Mouse (Mus musculus) limb, embryonic 15.5 days (tissue): ENCODE measurements around the gene Noa1. TPM values are rescaled to one million over a fixed set of nuclear protein-coding genes. Genes with fewer than 3 reads are reported as not detected.

Source experiments
- ATAC-seq: fragments of 200-750 bp; cut with Nextera tagmentation; 2 replicates; pipeline ENCODE4 v1.8.0; 2017; ENCODE audit warnings: low read depth, moderate TSS enrichment; ENCODE audit not compliant: insufficient number of reproducible peaks, low FRiP score, low TSS enrichment
- H3K27ac ChIP-seq: fragments of 300-500 bp; sonication (generic); 2 replicates; pipeline ENCODE4 v1.5.1; 2015; ENCODE audit warnings: moderate library complexity, mild to moderate bottlenecking, inconsistent platforms
- H3K27me3 ChIP-seq: fragments of 300-500 bp; sonication (generic); 2 replicates; pipeline ENCODE4 v1.6.1; 2015; ENCODE audit warnings: inconsistent platforms
- H3K36me3 ChIP-seq: fragments of 300-500 bp; sonication (generic); 2 replicates; pipeline ENCODE4 v1.6.1; 2015; ENCODE audit warnings: inconsistent platforms
- H3K4me1 ChIP-seq: fragments of 300-500 bp; sonication (generic); 2 replicates; pipeline ENCODE4 v1.6.1; 2015; ENCODE audit warnings: inconsistent platforms
- H3K4me2 ChIP-seq: fragments of 300-500 bp; sonication (generic); 2 replicates; pipeline ENCODE4 v1.6.1; 2015; ENCODE audit warnings: mild to moderate bottlenecking, inconsistent platforms
- H3K4me3 ChIP-seq: fragments of 300-500 bp; sonication (generic); 2 replicates; pipeline ENCODE4 v1.5.1; 2015; ENCODE audit warnings: mild to moderate bottlenecking, inconsistent platforms
- H3K9ac ChIP-seq: fragments of 300-500 bp; sonication (generic); 2 replicates; pipeline ENCODE4 v1.6.1; 2015; ENCODE audit warnings: inconsistent platforms
- H3K9me3 ChIP-seq: fragments of 300-500 bp; sonication (generic); 2 replicates; pipeline ENCODE4 v1.6.1; 2016; ENCODE audit warnings: inconsistent platforms
- WGBS: fragments of 180-500 bp; shearing (Covaris S2); methylation state at CpG from one replicate; pipeline ENCODE4 v1.1.7; 2015; 5-methylcytosine and 5-hydroxymethylcytosine counted together
- polyA plus RNA-seq: library from polyadenylated mRNA; unstranded; fragments of >200 nt; fragmentation: Nextera tagmentation; extraction: Ambion mirVana; gene quantifications from 2 replicates; pipeline ENCODE4 v1.2.1, GENCODE M21; 2015

Noa1 gene
- polyA plus RNA-seq, 1 experiment from 2014 or later, result 29.4 TPM

DNA sequence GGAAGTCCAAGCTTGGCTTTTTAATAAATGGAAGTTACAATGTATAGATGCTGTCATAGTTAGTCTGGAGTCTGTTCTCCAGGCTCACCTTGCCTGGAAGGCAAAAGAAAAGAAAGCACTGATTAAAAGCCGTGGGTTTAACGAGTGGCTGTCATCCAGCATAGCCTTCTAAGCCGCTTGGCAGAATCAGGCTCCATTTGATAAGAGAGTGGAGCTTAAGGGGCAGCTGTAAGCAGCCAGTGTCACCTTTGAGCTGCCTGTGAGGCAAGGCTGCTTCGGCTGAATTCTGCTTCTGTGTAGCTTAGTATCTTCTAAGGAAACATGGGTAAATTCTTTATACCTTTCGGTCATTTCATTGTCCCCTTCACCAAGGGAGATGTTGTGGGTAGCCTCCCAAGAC lies 23.0 kb downstream of the Noa1 start:
- WGBS, result 82% methylated on average over 5 of the region's 5 CpGs
- no peak overlapping the region for H3K9ac ChIP-seq
- no peak overlapping the region for H3K4me3 ChIP-seq
- no peak overlapping the region for H3K27ac ChIP-seq
- H3K4me2 ChIP-seq, result no peak overlapping the region
- H3K27me3 ChIP-seq, result no peaks in the 10 kb centered on the region
- H3K9me3 ChIP-seq, result no peaks in the 10 kb centered on the region
- H3K4me1 ChIP-seq, result no peaks in the 10 kb centered on the region
- peaks cover 72% of the 10 kb centered on the region for H3K36me3 ChIP-seq
- no peak for ATAC-seq

GRCm38 (mm10) chr5:77285685-77286084 lies 24.2 kb downstream of the Noa1 start:
- Histone ChIP-seq H3K9ac (no peak overlapping the region), H3K4me3 (no peak overlapping the region), H3K27ac (no peak overlapping the region), H3K4me1 (no peaks in the 10 kb centered on the region), H3K4me2 (no peak overlapping the region), H3K36me3 (peaks cover 81% of the 10 kb centered on the region), H3K27me3 (no peaks in the 10 kb centered on the region), H3K9me3 (no peaks in the 10 kb centered on the region)
- ATAC-seq, result no peak
- 86% methylated on average over 7 of the region's 7 CpGs for WGBS

- H3K4me3 ChIP-seq, result no peak overlapping the region
- no peak for ATAC-seq
- H3K4me1 ChIP-seq, result no peaks in the 10 kb centered on the region
- H3K9ac ChIP-seq, result no peak overlapping the region
- H3K27ac ChIP-seq, result no peak overlapping the region
- 90% methylated on average over 9 of the region's 9 CpGs for WGBS
- H3K27me3 ChIP-seq, result no peaks in the 10 kb centered on the region
- H3K36me3 ChIP-seq, result peaks cover 78% of the 10 kb centered on the region
- H3K9me3 ChIP-seq, result no peaks in the 10 kb centered on the region
- H3K4me2 ChIP-seq, result no peak overlapping the region
These were observed 27.6 kb downstream of the Noa1 start for GRCm38 (mm10) chr5:77282242-77282641.

DNA sequence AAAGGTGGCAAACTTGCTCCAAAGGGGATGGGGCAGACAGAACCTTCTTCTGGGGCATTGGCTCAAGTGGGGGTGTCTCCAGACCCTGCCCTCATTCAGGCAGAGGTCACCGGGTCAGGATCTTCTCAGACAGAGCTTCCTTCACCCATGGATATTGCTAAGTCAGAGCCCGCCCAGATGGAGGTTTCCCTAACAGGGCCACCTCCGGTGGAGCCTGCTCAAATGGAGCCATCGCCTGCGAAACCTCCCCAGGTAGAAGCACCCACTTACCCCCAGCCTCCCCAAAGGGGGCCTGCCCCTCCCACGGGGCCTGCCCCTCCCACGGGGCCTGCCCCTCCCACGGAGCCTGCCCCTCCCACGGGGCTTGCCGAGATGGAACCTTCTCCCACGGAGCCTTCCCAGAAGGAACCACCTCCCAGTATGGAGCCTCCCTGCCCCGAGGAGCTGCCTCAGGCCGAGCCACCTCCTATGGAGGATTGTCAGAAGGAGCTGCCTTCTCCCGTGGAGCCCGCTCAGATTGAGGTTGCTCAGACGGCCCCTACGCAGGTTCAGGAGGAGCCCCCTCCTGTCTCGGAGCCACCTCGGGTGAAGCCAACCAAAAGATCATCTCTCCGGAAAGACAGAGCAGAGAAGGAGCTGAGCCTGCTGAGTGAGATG lies 28.2 kb downstream of the Noa1 start:
- Histone ChIP-seq H3K27ac (no peak overlapping the region), H3K4me1 (no peaks in the 10 kb centered on the region), H3K9me3 (no peaks in the 10 kb centered on the region), H3K27me3 (no peaks in the 10 kb centered on the region), H3K4me3 (no peak overlapping the region), H3K9ac (no peak overlapping the region), H3K4me2 (no peak overlapping the region), H3K36me3 (peaks cover 77% of the 10 kb centered on the region)
- ATAC-seq, result peak; percentile 52; the same call in 1 of the 2 replicates
- WGBS, result 86% methylated on average over 20 of the region's 20 CpGs

GRCm38 (mm10) chr5:77277204-77277603 lies 32.7 kb downstream of the Noa1 start:
- Histone ChIP-seq H3K4me3 (no peak overlapping the region), H3K27ac (no peak overlapping the region), H3K36me3 (peaks cover 93% of the 10 kb centered on the region), H3K4me2 (no peak overlapping the region), H3K9me3 (no peaks in the 10 kb centered on the region), H3K4me1 (no peaks in the 10 kb centered on the region; the same call in 1 of the 2 replicates), H3K9ac (no peak overlapping the region), H3K27me3 (no peaks in the 10 kb centered on the region)
- 93% methylated on average over 6 of the region's 6 CpGs for WGBS
- no peak for ATAC-seq

GRCm38 (mm10) chr5:77275950-77276349 lies 33.9 kb downstream of the Noa1 start:
- 93% methylated on average over 5 of the region's 5 CpGs for WGBS
- peaks cover 91% of the 10 kb centered on the region for H3K36me3 ChIP-seq
- H3K4me2 ChIP-seq, result no peak overlapping the region

GRCm38 (mm10) chr5:77273151-77273550 lies 36.7 kb downstream of the Noa1 start:
- Histone ChIP-seq H3K27ac (no peak overlapping the region), H3K27me3 (no peaks in the 10 kb centered on the region), H3K36me3 (peaks cover 92% of the 10 kb centered on the region), H3K4me1 (peaks cover 14% of the 10 kb centered on the region), H3K9me3 (no peaks in the 10 kb centered on the region), H3K4me2 (no peak overlapping the region), H3K4me3 (no peak overlapping the region), H3K9ac (no peak overlapping the region)
- no peak for ATAC-seq
- WGBS, result 69% methylated on average over 7 of the region's 7 CpGs

More at GRCm38 (mm10) chr5:77275950-77276349, 33.9 kb downstream of the Noa1 start:
- no peak for ATAC-seq
- H3K9me3 ChIP-seq, result no peaks in the 10 kb centered on the region
- H3K27me3 ChIP-seq, result no peaks in the 10 kb centered on the region
- no peak overlapping the region for H3K4me3 ChIP-seq
- no peak overlapping the region for H3K9ac ChIP-seq
- no peak overlapping the region for H3K27ac ChIP-seq
- H3K4me1 ChIP-seq, result no peaks in the 10 kb centered on the region; the same call in 1 of the 2 replicates

GRCm38 (mm10) chr5:77269399-77269798 lies 40.5 kb downstream of the Noa1 start:
- Histone ChIP-seq H3K27me3 (no peaks in the 10 kb centered on the region), H3K9me3 (no peaks in the 10 kb centered on the region), H3K27ac (no peak overlapping the region), H3K4me3 (no peak overlapping the region), H3K4me2 (no peak overlapping the region), H3K36me3 (peaks cover 60% of the 10 kb centered on the region), H3K9ac (no peak overlapping the region), H3K4me1 (peaks cover 27% of the 10 kb centered on the region)
- WGBS, result 78% methylated on average over 8 of the region's 8 CpGs
- ATAC-seq, result no peak

- H3K27ac ChIP-seq, result no peak overlapping the region
- no peak overlapping the region for H3K4me3 ChIP-seq
- peaks cover 47% of the 10 kb centered on the region for H3K36me3 ChIP-seq
- no peak for ATAC-seq
- peaks cover 27% of the 10 kb centered on the region for H3K4me1 ChIP-seq
- WGBS, result 93% methylated on average over 30 of the region's 30 CpGs
- H3K27me3 ChIP-seq, result no peaks in the 10 kb centered on the region
- no peaks in the 10 kb centered on the region for H3K9me3 ChIP-seq
- no peak overlapping the region for H3K9ac ChIP-seq
- H3K4me2 ChIP-seq, result no peak overlapping the region
These were observed 41.8 kb downstream of the Noa1 start for GRCm38 (mm10) chr5:77267957-77268624.

- Histone ChIP-seq H3K9ac (no peak overlapping the region), H3K4me1 (peaks cover 27% of the 10 kb centered on the region), H3K4me3 (peak overlapping the region; percentile 92), H3K27me3 (no peaks in the 10 kb centered on the region), H3K36me3 (peaks cover 41% of the 10 kb centered on the region), H3K27ac (no peak overlapping the region), H3K4me2 (peak overlapping the region; percentile 65), H3K9me3 (no peaks in the 10 kb centered on the region)
- 62% methylated on average over 4 of the region's 4 CpGs for WGBS
- no peak for ATAC-seq
These were observed 42.4 kb downstream of the Noa1 start for GRCm38 (mm10) chr5:77267441-77267840.

DNA sequence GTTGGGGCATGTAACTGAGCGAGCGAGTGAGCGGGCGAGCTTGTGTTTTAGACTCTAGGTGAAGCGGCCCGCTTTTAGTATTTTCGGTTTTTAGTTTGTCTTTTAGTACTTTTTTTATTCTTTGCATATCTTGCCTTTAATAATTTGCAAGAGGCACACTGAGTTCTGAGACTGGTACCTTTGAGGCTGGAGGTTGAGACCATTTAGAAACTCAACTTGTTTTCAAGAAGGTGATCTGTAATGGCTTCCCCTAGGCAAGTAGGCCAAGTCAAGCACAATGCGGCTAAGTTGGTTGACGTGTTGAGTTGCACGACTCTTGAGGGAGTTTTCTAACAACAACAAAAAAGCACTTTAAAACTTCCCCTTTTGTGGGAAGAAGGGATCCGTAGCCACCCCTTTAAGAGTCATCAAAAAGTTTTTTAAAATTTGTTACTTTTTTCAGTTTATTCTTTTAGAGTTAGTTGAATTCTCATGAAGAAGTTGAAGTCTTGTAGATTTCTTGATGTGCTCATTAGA lies 42.9 kb downstream of the Noa1 start:
- peak overlapping the region; percentile 98 for H3K27ac ChIP-seq
- no peaks in the 10 kb centered on the region for H3K27me3 ChIP-seq
- peak overlapping the region; percentile 89 for H3K9ac ChIP-seq
- peak overlapping the region; percentile 92 for H3K4me3 ChIP-seq
- peaks cover 27% of the 10 kb centered on the region for H3K4me1 ChIP-seq
- H3K9me3 ChIP-seq, result no peaks in the 10 kb centered on the region
- 2% methylated on average over 11 of the region's 11 CpGs for WGBS
- peak overlapping the region; percentile 65 for H3K4me2 ChIP-seq
- peaks cover 36% of the 10 kb centered on the region for H3K36me3 ChIP-seq
- no peak for ATAC-seq
